Mouse (Mus musculus): ENCODE results near the gene Magi2. TPM values are rescaled to one million over a fixed set of nuclear protein-coding genes. Genes with fewer than 3 reads are reported as not detected.

Gene Magi2
- polyA plus RNA-seq, 2 experiments, result 0.08 to 0.15 TPM

GRCm38 (mm10) chr5:20637300-20637989 is 1410.6 kb downstream of the Magi2 start:
- Histone ChIP-seq H3K4me2 (ENCODE audit: low read depth) (no peak overlapping the region), H3K9me3 (ENCODE audit: control insufficient read depth, low read length) (no peaks in the 10 kb centered on the region), H3K27me3 (ENCODE audit: control insufficient read depth, insufficient read depth, low read length) (no peaks in the 10 kb centered on the region), H3K9ac (replicated peaks) (no peak overlapping the region), H3K4me1 (replicated peaks; ENCODE audit: control insufficient read depth in 2 of 2, insufficient read depth in 2 of 2, low read length in 1 of 2) (no peaks in the 10 kb centered on the region), H3K36me3 (replicated peaks; ENCODE audit: control insufficient read depth, insufficient read depth, low read depth) (no peaks in the 10 kb centered on the region), H3K4me3 (ENCODE audit: insufficient read depth in 1 of 2, low read depth in 2 of 2, low read length in 2 of 2) (no peak overlapping the region), H3K27ac (no peak overlapping the region)
- no peak for DNase-seq (ENCODE audit: low read depth in 3 of 3, low spot score in 3 of 3)
- no peak for ATAC-seq (ENCODE audit: insufficient read depth)
- TF ChIP-seq EP300 (IDR thresholded peaks at IDR 0.05; ENCODE audit: low read depth), result no peak
- no peak; the same call in 1 of the 2 replicates for TF ChIP-seq CTCF (IDR thresholded peaks at IDR 0.05; ENCODE audit: low read depth)
- 60% methylated on average over 5 of the region's 5 CpGs for WGBS (ENCODE audit: insufficient replicate concordance)

- TF ChIP-seq EP300 (IDR thresholded peaks at IDR 0.05; ENCODE audit: low read depth), result no peak
- TF ChIP-seq CTCF (IDR thresholded peaks at IDR 0.05; ENCODE audit: low read depth), result no peak
- Histone ChIP-seq H3K36me3 (replicated peaks; ENCODE audit: control insufficient read depth, insufficient read depth, low read depth) (no peaks in the 10 kb centered on the region), H3K4me3 (ENCODE audit: insufficient read depth in 1 of 2, low read depth in 2 of 2, low read length in 2 of 2) (no peak overlapping the region), H3K9me3 (ENCODE audit: control insufficient read depth, low read length) (no peaks in the 10 kb centered on the region), H3K27ac (no peak overlapping the region), H3K4me1 (replicated peaks; ENCODE audit: control insufficient read depth in 2 of 2, insufficient read depth in 2 of 2, low read length in 1 of 2) (no peaks in the 10 kb centered on the region), H3K27me3 (ENCODE audit: control insufficient read depth, insufficient read depth, low read length) (no peaks in the 10 kb centered on the region), H3K9ac (replicated peaks) (no peak overlapping the region), H3K4me2 (ENCODE audit: low read depth) (no peak overlapping the region)
- 51% methylated on average over 7 of the region's 7 CpGs for WGBS (ENCODE audit: insufficient replicate concordance)
- no peak for DNase-seq (ENCODE audit: low read depth in 3 of 3, low spot score in 3 of 3)
- no peak for ATAC-seq (ENCODE audit: insufficient read depth)
Observed at GRCm38 (mm10) chr5:20642196-20642595, 1415.4 kb downstream of the Magi2 start.

GRCm38 (mm10) chr5:20643741-20644140 is 1416.9 kb downstream of the Magi2 start:
- H3K4me1 ChIP-seq (replicated peaks; ENCODE audit: control insufficient read depth in 2 of 2, insufficient read depth in 2 of 2, low read length in 1 of 2), result no peaks in the 10 kb centered on the region
- 42% methylated on average over 1 of the region's 1 CpGs for WGBS (ENCODE audit: insufficient replicate concordance)
- DNase-seq (ENCODE audit: low read depth in 3 of 3, low spot score in 3 of 3), result no peak

GRCm38 (mm10) chr5:20646947-20647346 is 1420.1 kb downstream of the Magi2 start:
- H3K36me3 ChIP-seq (replicated peaks; ENCODE audit: control insufficient read depth, insufficient read depth, low read depth), result no peaks in the 10 kb centered on the region
- no peaks in the 10 kb centered on the region for H3K9me3 ChIP-seq (ENCODE audit: control insufficient read depth, low read length)
- no peak overlapping the region for H3K4me3 ChIP-seq (ENCODE audit: insufficient read depth in 1 of 2, low read depth in 2 of 2, low read length in 2 of 2)
- H3K27me3 ChIP-seq (ENCODE audit: control insufficient read depth, insufficient read depth, low read length), result no peaks in the 10 kb centered on the region
- no peak overlapping the region for H3K27ac ChIP-seq
- DNase-seq (ENCODE audit: low read depth in 3 of 3, low spot score in 3 of 3) (no peak), ATAC-seq (ENCODE audit: insufficient read depth) (no peak)
- H3K9ac ChIP-seq (replicated peaks), result no peak overlapping the region
- no peak for TF ChIP-seq CTCF (IDR thresholded peaks at IDR 0.05; ENCODE audit: low read depth)
- TF ChIP-seq EP300 (IDR thresholded peaks at IDR 0.05; ENCODE audit: low read depth), result no peak
- no peaks in the 10 kb centered on the region for H3K4me1 ChIP-seq (replicated peaks; ENCODE audit: control insufficient read depth in 2 of 2, insufficient read depth in 2 of 2, low read length in 1 of 2)
- WGBS (ENCODE audit: insufficient replicate concordance), result 55% methylated on average over 3 of the region's 3 CpGs
- no peak overlapping the region for H3K4me2 ChIP-seq (ENCODE audit: low read depth)

More at GRCm38 (mm10) chr5:20643741-20644140, 1416.9 kb downstream of the Magi2 start:
- Histone ChIP-seq H3K9me3 (ENCODE audit: control insufficient read depth, low read length) (no peaks in the 10 kb centered on the region), H3K36me3 (replicated peaks; ENCODE audit: control insufficient read depth, insufficient read depth, low read depth) (no peaks in the 10 kb centered on the region), H3K9ac (replicated peaks) (no peak overlapping the region), H3K27me3 (ENCODE audit: control insufficient read depth, insufficient read depth, low read length) (no peaks in the 10 kb centered on the region), H3K27ac (no peak overlapping the region), H3K4me3 (ENCODE audit: insufficient read depth in 1 of 2, low read depth in 2 of 2, low read length in 2 of 2) (no peak overlapping the region), H3K4me2 (ENCODE audit: low read depth) (no peak overlapping the region)
- no peak for TF ChIP-seq CTCF (IDR thresholded peaks at IDR 0.05; ENCODE audit: low read depth)
- no peak for TF ChIP-seq EP300 (IDR thresholded peaks at IDR 0.05; ENCODE audit: low read depth)
- ATAC-seq (ENCODE audit: insufficient read depth), result peak; percentile 23; the same call in 1 of the 2 replicates

- H3K9me3 ChIP-seq (ENCODE audit: control insufficient read depth, low read length), result no peaks in the 10 kb centered on the region
- no peak for ATAC-seq (ENCODE audit: insufficient read depth)
- H3K27me3 ChIP-seq (ENCODE audit: control insufficient read depth, insufficient read depth, low read length), result no peaks in the 10 kb centered on the region
- no peak overlapping the region for H3K4me2 ChIP-seq (ENCODE audit: low read depth)
- H3K9ac ChIP-seq (replicated peaks), result no peak overlapping the region
- 60% methylated on average over 11 of the region's 11 CpGs for WGBS (ENCODE audit: insufficient replicate concordance)
- no peak for DNase-seq (ENCODE audit: low read depth in 3 of 3, low spot score in 3 of 3)
- no peaks in the 10 kb centered on the region for H3K4me1 ChIP-seq (replicated peaks; ENCODE audit: control insufficient read depth in 2 of 2, insufficient read depth in 2 of 2, low read length in 1 of 2)
- H3K27ac ChIP-seq, result no peak overlapping the region
- TF ChIP-seq EP300 (IDR thresholded peaks at IDR 0.05; ENCODE audit: low read depth) (no peak), CTCF (IDR thresholded peaks at IDR 0.05; ENCODE audit: low read depth) (no peak)
- H3K4me3 ChIP-seq (ENCODE audit: insufficient read depth in 1 of 2, low read depth in 2 of 2, low read length in 2 of 2), result no peak overlapping the region
- H3K36me3 ChIP-seq (replicated peaks; ENCODE audit: control insufficient read depth, insufficient read depth, low read depth), result no peaks in the 10 kb centered on the region
Observed at GRCm38 (mm10) chr5:20653425-20654185, 1426.8 kb downstream of the Magi2 start.
